Mouse (Mus musculus) common myeloid progenitor, adult 5-6 weeks (primary cell): ENCODE measurements around the gene C2cd4c. TPM values are rescaled to one million over a fixed set of nuclear protein-coding genes. Genes with fewer than 3 reads are reported as not detected.

ENCODE experiments used
- ATAC-seq: replicated peaks from 2 replicates; pipeline ENCODE4 v1.8.0; 2016; ENCODE audit warnings: low read depth, mild to moderate bottlenecking, moderate TSS enrichment, inconsistent platforms; ENCODE audit not compliant: poor library complexity, severe bottlenecking
- total RNA-seq: library from RNA; stranded (forward); fragments of 200-1000, 187-1606 nt; gene quantifications from 2 replicates; pipeline ENCODE4 v1.2.3, GENCODE M21; 2017

Gene C2cd4c
- total RNA-seq, 1 experiment from 2014 or later, result not detected

GRCm38 (mm10) chr10:79614305-79614643 is 449 bp upstream of the C2cd4c start:
- ATAC-seq, result no peak

GRCm38 (mm10) chr10:79612192-79613135 is 1.4 kb downstream of the C2cd4c start:
- ATAC-seq, result peak; percentile 30

GRCm38 (mm10) chr10:79611296-79611695 is 2.5 kb downstream of the C2cd4c start:
- no peak for ATAC-seq

GRCm38 (mm10) chr10:79609276-79609675 is 4.5 kb downstream of the C2cd4c start:
- no peak for ATAC-seq

DNA sequence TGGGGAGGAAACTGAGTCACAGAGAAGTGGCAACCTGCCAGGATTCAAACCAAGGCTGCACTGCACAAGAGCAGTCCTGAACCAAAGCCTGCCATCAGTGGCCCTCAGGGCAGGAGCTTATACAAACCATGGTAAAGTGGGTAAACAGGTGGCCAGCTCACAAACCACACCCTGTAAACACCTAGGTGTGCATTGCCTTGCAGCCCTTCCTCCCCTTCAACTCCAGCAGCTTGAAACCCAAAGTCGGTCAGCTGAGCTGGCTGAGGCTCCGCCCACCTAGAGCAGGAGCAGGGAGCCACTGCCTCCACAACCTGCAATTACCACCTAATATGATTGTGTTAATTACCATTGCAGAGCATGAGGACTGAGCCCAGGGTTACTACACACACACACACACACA is 5.9 kb downstream of the C2cd4c start:
- no peak for ATAC-seq

DNA sequence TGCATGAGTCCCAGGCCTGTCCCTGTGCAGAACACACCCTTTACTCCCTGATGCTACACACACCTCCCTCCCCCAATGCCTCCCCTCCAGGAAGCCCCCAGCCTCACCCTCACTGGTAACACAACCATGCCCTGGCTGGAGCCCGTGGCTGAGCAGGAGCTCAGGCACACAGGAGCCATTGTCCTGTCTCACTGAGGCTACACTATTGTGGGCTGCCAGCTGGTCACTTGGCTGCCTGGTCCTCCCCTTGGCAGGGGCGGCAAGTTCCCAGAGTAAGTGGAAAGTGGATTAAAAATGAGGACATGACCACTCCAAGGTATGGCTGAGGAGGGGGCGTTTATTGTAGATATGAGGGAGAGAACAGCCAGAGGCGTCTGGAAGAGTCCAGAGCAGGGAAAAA is 7.3 kb downstream of the C2cd4c start:
- ATAC-seq, result no peak

DNA sequence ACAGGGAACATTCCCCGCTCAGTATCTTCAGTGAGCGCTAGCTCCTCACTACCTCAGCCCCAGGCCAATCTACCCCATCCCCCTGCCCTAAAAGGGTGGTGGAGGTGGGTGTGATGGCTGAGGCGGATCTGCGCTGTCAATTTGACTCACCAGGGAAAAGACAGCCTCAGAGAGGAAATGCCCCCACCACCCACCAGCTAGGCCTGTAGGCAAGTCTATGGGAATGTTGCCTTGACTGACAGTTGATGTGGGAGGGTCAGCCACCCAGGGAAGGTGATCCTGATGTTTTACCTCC is 15.9 kb downstream of the C2cd4c start:
- no peak for ATAC-seq

DNA sequence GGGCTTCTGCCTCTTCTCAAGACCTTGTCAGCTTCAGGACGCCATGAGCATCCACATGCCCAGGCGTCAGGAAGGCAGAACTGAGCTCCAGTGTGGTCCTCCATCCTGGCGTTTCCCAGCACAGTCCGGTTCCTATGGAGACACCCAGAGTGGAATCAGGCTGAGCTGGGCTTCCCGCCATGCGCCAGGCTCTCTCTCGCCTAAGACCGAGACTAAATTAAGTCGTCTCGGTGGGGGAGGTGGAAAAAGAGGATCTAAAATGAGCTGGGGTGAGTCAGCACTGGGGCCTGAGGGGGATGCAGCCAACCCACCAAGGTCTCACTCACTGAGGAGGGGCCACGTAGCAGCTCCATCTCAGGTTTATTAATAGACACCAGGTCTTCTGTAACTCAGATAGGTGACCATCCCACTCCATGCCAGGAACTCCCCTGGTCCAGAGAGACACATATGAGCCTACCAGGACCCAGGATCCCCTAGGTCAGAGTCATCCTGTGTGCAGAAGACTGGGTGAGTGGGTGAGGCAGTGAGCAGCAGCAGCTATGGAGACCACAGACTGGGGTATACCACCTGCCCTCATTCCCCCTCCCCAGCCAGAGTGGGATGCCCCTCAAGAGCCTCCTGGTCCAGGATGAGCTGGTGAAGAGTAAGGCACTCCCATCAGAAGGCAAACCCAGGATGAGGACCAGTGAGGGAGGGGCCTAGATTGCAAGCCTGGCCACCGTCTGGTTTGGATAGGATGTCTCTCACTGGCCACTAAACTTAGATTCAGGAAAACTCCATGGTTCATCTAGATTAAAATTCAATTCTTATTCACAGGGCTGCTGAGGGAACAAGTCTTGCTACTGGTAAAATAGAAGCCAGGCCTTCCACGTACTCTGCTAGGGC is 16.5 kb downstream of the C2cd4c start:
- ATAC-seq, result peak; percentile 31; the same call in 1 of the 2 replicates

DNA sequence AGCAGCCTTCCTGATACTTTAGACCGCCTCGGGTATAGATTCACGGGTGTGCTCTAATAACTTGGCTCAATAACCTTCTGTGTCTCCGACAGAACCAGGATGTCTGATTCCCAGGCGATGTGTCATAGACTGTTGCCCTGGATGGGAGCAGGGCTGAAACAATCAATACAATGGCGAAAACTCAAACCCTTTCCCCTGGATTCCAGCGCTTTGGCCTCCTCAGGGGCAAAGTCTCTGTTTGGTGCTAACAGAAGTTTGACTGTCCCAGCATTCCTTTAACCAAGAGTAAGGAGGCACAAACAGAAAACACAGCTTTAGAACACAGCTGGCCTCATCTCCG is 18.3 kb downstream of the C2cd4c start:
- no peak for ATAC-seq

GRCm38 (mm10) chr10:79594872-79595589 is 18.8 kb downstream of the C2cd4c start:
- peak; percentile 88 for ATAC-seq

- 0 out of 2 replicates have a peak, but pooled peaks have one; percentile 19 for ATAC-seq
Observed at GRCm38 (mm10) chr10:79594111-79594510, 19.7 kb downstream of the C2cd4c start.

DNA sequence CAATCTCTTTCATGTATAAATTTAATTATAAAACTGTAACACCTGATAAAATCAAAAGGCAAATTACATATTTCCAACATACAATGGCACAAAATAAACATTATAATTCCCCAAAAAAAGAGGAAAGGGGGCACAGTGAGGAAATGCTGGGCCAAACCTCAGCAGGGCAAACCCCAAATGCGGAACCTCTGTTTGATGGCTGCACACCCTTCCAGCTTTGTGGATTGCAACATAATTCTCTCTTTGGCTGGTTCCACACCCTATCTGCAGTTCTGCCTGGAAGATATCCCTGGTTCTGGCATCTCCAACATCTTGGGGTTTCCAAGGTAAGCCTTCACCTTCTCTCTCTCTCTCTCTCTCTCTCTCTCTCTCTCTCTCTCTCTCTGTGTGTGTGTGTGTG is 23.1 kb downstream of the C2cd4c start:
- peak; percentile 61 for ATAC-seq

- ATAC-seq, result peak; percentile 45; the same call in 1 of the 2 replicates
Observed at GRCm38 (mm10) chr10:79587752-79588126, 26.1 kb downstream of the C2cd4c start.

GRCm38 (mm10) chr10:79587061-79587751 is 26.6 kb downstream of the C2cd4c start, which contains the start of gene Theg:
TSS of gene Theg (minus strand) at chr10:79587331.
- ATAC-seq, result no peak

- no peak for ATAC-seq
Observed at GRCm38 (mm10) chr10:79586243-79586642, 27.6 kb downstream of the C2cd4c start.

GRCm38 (mm10) chr10:79585723-79586122 is 28.1 kb downstream of the C2cd4c start:
- ATAC-seq, result no peak

- no peak for ATAC-seq
Observed at GRCm38 (mm10) chr10:79585136-79585535, 28.7 kb downstream of the C2cd4c start.

- ATAC-seq, result no peak
Observed at GRCm38 (mm10) chr10:79584426-79584825, 29.4 kb downstream of the C2cd4c start.

DNA sequence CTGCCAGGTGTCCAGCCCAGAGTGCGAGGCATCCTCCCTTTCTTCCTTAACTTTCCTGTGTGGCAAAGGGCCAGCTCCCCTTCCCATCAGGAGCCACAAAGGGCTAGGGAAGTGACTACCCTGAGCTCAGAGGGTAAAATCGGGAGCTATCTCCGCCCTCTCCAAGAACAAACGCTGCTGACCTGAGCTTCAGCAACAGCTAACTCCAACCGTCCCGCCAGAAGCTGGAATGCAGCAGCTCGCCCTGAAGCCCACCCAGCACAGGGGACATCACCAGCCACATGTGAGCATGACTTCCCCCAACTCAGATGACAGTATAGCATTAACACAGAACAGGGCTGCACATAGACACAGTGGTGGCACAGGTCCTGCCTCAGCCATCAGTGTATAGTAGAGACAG is 29.8 kb downstream of the C2cd4c start:
- ATAC-seq, result no peak

DNA sequence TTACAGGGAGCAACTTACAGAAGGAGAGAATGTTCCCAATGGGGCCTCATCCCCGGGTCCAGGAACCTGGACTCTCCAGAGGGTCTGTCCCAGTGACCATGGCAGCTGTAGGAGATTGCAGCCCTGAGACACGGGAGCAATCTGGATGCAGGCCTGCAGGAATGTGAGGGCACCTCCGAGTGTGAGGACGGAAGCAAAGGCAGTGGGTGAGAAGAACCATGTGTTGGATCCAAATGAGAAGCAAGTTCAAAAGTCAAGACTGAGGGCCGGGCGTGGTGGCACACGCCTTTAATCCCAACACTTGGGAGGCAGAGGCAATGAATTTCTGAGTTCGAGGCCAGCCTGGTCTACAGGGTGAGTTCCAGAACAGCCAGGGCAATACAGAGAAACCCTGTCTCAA is 32.3 kb downstream of the C2cd4c start:
- no peak for ATAC-seq
